Mouse (Mus musculus) left cerebral cortex, postnatal 14 days (tissue): Measurements from ENCODE around the gene Haus7. TPM values are rescaled to one million over a fixed set of nuclear protein-coding genes. Genes with fewer than 3 reads are reported as not detected.

ENCODE experiments used
- total RNA-seq, 2 experiments: library from RNA; stranded (reverse); gene quantifications; 2 replicates each; pipeline ENCODE4 v1.2.3; 2021

Haus7 gene
- total RNA-seq, 2 experiments from 2014 or later: 8.6 TPM

Other genes starting within 250 kb of the Haus7 start
- gene Xlr4b, start 244.7 kb downstream of the Haus7 start, total RNA-seq: 1 to 10 TPM in 1 of 2 experiments, not detected in 1; 1.5 TPM
- gene F8a, start 230.8 kb downstream of the Haus7 start, total RNA-seq: 10 to 100 TPM; 14.6 to 14.7 TPM
- gene Xlr4c, start 215.9 kb downstream of the Haus7 start, total RNA-seq: not detected
- not detected for gene Xlr3c, start 193.7 kb downstream of the Haus7 start, total RNA-seq
- gene Xlr5a, start 166.1 kb downstream of the Haus7 start, total RNA-seq: not detected
- not detected for gene Xlr5c, start 166.1 kb downstream of the Haus7 start, total RNA-seq
- not detected for gene Gm45015, start 122.2 kb downstream of the Haus7 start, total RNA-seq
- 10 to 100 TPM; 16.2 to 17.9 TPM for gene Zfp275, start 116.4 kb downstream of the Haus7 start, total RNA-seq
- under 1 TPM; 0.15 TPM for gene Gm18336, start 60.3 kb downstream of the Haus7 start, total RNA-seq
- gene Zfp92, start 47.9 kb downstream of the Haus7 start, total RNA-seq: 1 to 10 TPM; 1.5 to 2.1 TPM
- not detected for gene Trex2, start 23.7 kb downstream of the Haus7 start, total RNA-seq
- 10 to 100 TPM; 27.0 to 29.0 TPM for gene Bgn, start 24.6 kb upstream of the Haus7 start, total RNA-seq
- gene Atp2b3, start 44.0 kb upstream of the Haus7 start, total RNA-seq: 10 to 100 TPM; 77.4 to 83.1 TPM
- gene Dusp9, start 180.4 kb upstream of the Haus7 start, total RNA-seq: under 1 TPM; 0.79 to 0.82 TPM
- gene Pnck, start 201.1 kb upstream of the Haus7 start, total RNA-seq: 100 to 1,000 TPM; 145 to 153 TPM
- gene Slc6a8, start 214.1 kb upstream of the Haus7 start, total RNA-seq: 10 to 100 TPM; 85.8 to 86.1 TPM